Comparison of ENCODE assay signal across 8 mouse cellular contexts in the genomic region with DNA sequence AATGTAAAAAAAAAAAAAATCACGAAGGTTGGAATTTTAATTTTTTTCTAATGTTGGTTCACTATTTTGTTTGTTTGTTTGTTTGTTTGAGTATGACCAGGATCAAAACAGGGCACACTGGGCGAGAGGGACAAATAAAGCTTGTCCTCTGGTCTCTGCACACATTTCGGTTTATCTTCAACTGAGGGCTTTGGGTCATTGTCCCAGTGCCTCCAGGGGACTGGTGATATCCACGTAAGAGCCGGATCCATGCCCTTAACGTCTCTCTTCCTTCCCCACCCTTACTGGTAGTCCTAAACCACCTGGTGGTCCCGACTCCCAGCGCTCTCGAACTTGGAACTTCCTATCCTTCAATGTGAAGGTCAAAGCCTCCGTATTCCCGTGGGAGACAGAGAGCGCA. TPM values are rescaled to one million over a fixed set of nuclear protein-coding genes. Genes with fewer than 3 reads are reported as not detected.
DNase-seq lines count a peak whose midpoint lies in the region; ATAC-seq and TF ChIP-seq lines count a peak whose summit lies in the region.

No protein-coding gene starts in this region.

- no peaks in the 10 kb centered on the region for H3K36me3 ChIP-seq in liver, adult 2 months (ENCODE audit: control insufficient read depth, insufficient read depth, low read length)
- H3K36me3 ChIP-seq in embryonic facial prominence, embryonic 13.5 days = peaks cover 9% of the 10 kb centered on the region; the same call in 1 of the 2 replicates
- H3K36me3 ChIP-seq in intestine, embryonic 15.5 days = no peaks in the 10 kb centered on the region
- no peaks in the 10 kb centered on the region for H3K36me3 ChIP-seq in neural tube, embryonic 12.5 days

- no peak for TF ChIP-seq CTCF in liver, adult 2 months (IDR thresholded peaks at IDR 0.05; ENCODE audit: low read depth, low read length)

- H3K27me3 ChIP-seq in liver, adult 2 months (ENCODE audit: control insufficient read depth, insufficient read depth, low read length) = no peaks in the 10 kb centered on the region
- 0 out of 2 replicates have a peak, but pooled peaks cover 9% of the 10 kb centered on the region for H3K27me3 ChIP-seq in embryonic facial prominence, embryonic 13.5 days
- H3K27me3 ChIP-seq in intestine, embryonic 15.5 days (replicated peaks) = no peaks in the 10 kb centered on the region
- no peaks in the 10 kb centered on the region for H3K27me3 ChIP-seq in neural tube, embryonic 12.5 days (replicated peaks)

- peak overlapping the region; percentile 7 for H3K4me3 ChIP-seq in liver, adult 2 months (ENCODE audit: insufficient read depth, low read depth, low read length)
- H3K4me3 ChIP-seq in embryonic facial prominence, embryonic 13.5 days = peak overlapping the region; percentile 71
- H3K4me3 ChIP-seq in intestine, embryonic 15.5 days (replicated peaks) = peak overlapping the region; percentile 70
- peak overlapping the region; percentile 83 for H3K4me3 ChIP-seq in neural tube, embryonic 12.5 days

- H3K79me2 ChIP-seq in liver, adult 2 months (ENCODE audit: control insufficient read depth, insufficient read depth, low read length) = peaks cover 37% of the 10 kb centered on the region

- 9% methylated on average over 12 of the region's 12 CpGs for WGBS in liver, adult 2 months
- WGBS in embryonic facial prominence, embryonic 13.5 days = 21% methylated on average over 12 of the region's 12 CpGs
- WGBS in intestine, embryonic 15.5 days = 27% methylated on average over 12 of the region's 12 CpGs
- WGBS in neural tube, embryonic 12.5 days = 23% methylated on average over 12 of the region's 12 CpGs

- no peak for ATAC-seq in embryonic facial prominence, embryonic 13.5 days (ENCODE audit: insufficient number of reproducible peaks, insufficient read depth, low FRiP score, low TSS enrichment, low read depth)
- no peak; the same call in 1 of the 2 replicates for ATAC-seq in intestine, embryonic 15.5 days
- no peak for ATAC-seq in neural tube, embryonic 12.5 days (ENCODE audit: low FRiP score, low read depth)

- peak overlapping the region; percentile 69 for H3K9ac ChIP-seq in liver, adult 2 months (ENCODE audit: low read depth, low read length)
- peak overlapping the region; percentile 80 for H3K9ac ChIP-seq in embryonic facial prominence, embryonic 13.5 days
- peak overlapping the region; percentile 73 for H3K9ac ChIP-seq in intestine, embryonic 15.5 days
- peak overlapping the region; percentile 85 for H3K9ac ChIP-seq in neural tube, embryonic 12.5 days

- DNase-seq in liver, adult 2 months (ENCODE audit: extremely low read depth, low read depth, low spot score) = peak; percentile 93
- DNase-seq in liver = no peak
- no peak for DNase-seq in spleen, postnatal 4 days (ENCODE audit: low spot score in 2 of 2)
- no peak for DNase-seq in testis, postnatal 14 days (ENCODE audit: low spot score)
- no peak for DNase-seq in ovary, postnatal 36 days (ENCODE audit: low spot score)

- peak overlapping the region; percentile 96 for H3K4me2 ChIP-seq in embryonic facial prominence, embryonic 13.5 days
- peak overlapping the region; percentile 90 for H3K4me2 ChIP-seq in intestine, embryonic 15.5 days (replicated peaks)
- peak overlapping the region; percentile 95 for H3K4me2 ChIP-seq in neural tube, embryonic 12.5 days (replicated peaks)

- TF ChIP-seq POLR2A in liver, adult 2 months (IDR thresholded peaks at IDR 0.05; ENCODE audit: extremely low read depth, insufficient read depth, low read length) = no peak

- peaks cover 25% of the 10 kb centered on the region for H3K4me1 ChIP-seq in liver, adult 2 months (ENCODE audit: control insufficient read depth, insufficient read depth, low read length)
- peaks cover 67% of the 10 kb centered on the region for H3K4me1 ChIP-seq in embryonic facial prominence, embryonic 13.5 days
- H3K4me1 ChIP-seq in intestine, embryonic 15.5 days (replicated peaks) = peaks cover 46% of the 10 kb centered on the region
- peaks cover 54% of the 10 kb centered on the region for H3K4me1 ChIP-seq in neural tube, embryonic 12.5 days

- no peaks in the 10 kb centered on the region for H3K9me3 ChIP-seq in embryonic facial prominence, embryonic 13.5 days
- no peaks in the 10 kb centered on the region for H3K9me3 ChIP-seq in intestine, embryonic 15.5 days
- no peaks in the 10 kb centered on the region for H3K9me3 ChIP-seq in neural tube, embryonic 12.5 days

- H3K27ac ChIP-seq in liver, adult 2 months (replicated peaks; ENCODE audit: insufficient read depth, low read depth, low read length) = peak overlapping the region; percentile 96
- no peak overlapping the region for H3K27ac ChIP-seq in embryonic facial prominence, embryonic 13.5 days
- no peak overlapping the region for H3K27ac ChIP-seq in intestine, embryonic 15.5 days
- no peak overlapping the region for H3K27ac ChIP-seq in neural tube, embryonic 12.5 days

RNA-seq across cellular contexts. Expression of gene Hs6st1, which starts 0.6 kb away (rescaled TPM):
- 40.2 and 43.7 TPM in 2 replicates for total RNA-seq in liver, adult 2 months (2014; rRNA removed)
- 110 and 121 TPM in 2 replicates for polyA plus RNA-seq in liver, adult 2 months (2012; rRNA removed)
- 5.4 and 6.1 TPM in 2 replicates for polyA plus RNA-seq in embryonic facial prominence, embryonic 13.5 days (2015; fragmentation: Nextera tagmentation; extraction: Ambion mirVana)
- polyA plus RNA-seq in intestine, embryonic 15.5 days (2015; fragmentation: Nextera tagmentation; extraction: Ambion mirVana) = 10.6 TPM in 2 replicates
- 28.1 and 34.4 TPM in 2 replicates for polyA plus RNA-seq in neural tube, embryonic 12.5 days (2016; fragmentation: Nextera tagmentation; extraction: Ambion mirVana)

Comparison
In these comparisons a context has a peak if more than half of its experiments do, and no peak if none do; other contexts are left out.
1. H3K4me3 ChIP-seq: peak in every context shown above with its lines; median percentile 83 in neural tube, embryonic 12.5 days; 71 in embryonic facial prominence, embryonic 13.5 days; 70 in intestine, embryonic 15.5 days; 7 in liver, adult 2 months.